Mouse (Mus musculus): ENCODE results near the gene Cd8b1.
"Not testable (repeated sequence)": the region's sequence is repeated elsewhere in the genome, so short reads cannot be mapped to it uniquely, and the experiment has no call there.

Gene Cd8b1

DNA sequence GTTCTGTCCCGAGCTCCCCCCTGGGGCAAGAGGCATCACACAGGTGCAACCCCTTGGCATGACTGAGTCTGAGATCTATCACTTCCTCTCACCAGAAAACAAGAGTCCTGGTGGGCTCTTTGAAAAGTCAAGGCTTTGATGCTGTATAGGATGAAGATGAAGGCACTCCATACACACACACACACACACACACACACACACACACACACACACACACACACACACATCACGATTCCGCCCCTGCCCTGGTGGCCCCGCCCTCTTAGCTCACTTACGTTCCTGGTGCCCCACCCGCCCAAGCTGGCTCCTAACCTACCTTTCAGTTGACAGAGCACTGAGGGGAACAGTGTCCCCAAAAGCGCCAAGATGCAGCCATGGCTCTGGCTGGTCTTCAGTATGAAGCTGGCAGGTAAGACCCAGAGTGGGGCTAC, at the start of gene Cd8b1:
Gene Cd8b1, plus strand, starts transcription at position 298 of the 431 bp plus-strand sequence.
- DNase-seq (ENCODE audit: low read depth, low spot score) = no peak

DNA sequence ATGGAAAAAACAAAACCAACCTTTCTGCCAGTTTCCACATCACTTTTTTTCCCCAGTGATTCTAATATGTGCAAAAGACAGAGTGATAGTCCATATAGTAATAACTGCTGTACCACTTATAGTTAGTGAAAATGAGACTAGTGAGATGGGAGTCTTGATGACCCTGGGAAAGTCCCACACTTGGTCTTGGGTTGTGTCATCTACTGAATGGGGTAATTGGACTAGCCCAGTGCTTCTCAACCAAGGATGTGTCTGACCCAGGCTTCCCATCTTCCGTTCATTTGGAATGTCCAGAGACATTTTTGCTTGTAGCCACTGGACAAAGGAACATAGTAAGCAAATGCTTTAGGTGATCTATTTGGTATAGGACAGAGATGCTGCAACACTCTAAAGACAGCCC, 48.9 kb upstream of the Cd8b1 start:
- DNase-seq (ENCODE audit: low read depth, low spot score) = no peak

- no peak for DNase-seq (ENCODE audit: low read depth, low spot score)
These were observed 48.0 kb upstream of the Cd8b1 start for GRCm38 (mm10) chr6:71274621-71275020.

- DNase-seq (ENCODE audit: low read depth, low spot score) = no peak
These were observed 43.2 kb upstream of the Cd8b1 start for GRCm38 (mm10) chr6:71279418-71279817.

GRCm38 (mm10) chr6:71293509-71293908, 29.1 kb upstream of the Cd8b1 start:
- no peak for DNase-seq (ENCODE audit: low read depth, low spot score)

GRCm38 (mm10) chr6:71295303-71295702, 27.3 kb upstream of the Cd8b1 start:
- no peak for DNase-seq (ENCODE audit: low read depth, low spot score)

DNA sequence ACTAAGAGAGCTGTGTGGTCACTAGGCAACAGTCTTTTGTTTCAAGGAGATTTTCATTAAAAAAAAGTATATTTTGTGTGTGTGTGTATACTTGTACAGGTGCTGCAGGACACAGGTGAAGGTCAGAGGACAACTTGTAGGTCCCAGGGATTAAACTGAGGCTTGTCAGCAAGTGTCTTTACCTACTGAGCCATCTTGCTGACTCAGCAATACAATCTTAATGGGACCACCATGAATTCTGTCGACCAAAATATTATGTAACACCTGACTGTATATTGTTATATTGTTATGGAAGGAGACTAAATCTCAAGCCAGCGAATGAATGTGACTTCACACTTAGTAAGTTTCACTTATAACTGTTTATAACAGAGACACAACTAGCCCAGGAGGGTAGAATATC, 24.5 kb upstream of the Cd8b1 start:
- no peak for DNase-seq (ENCODE audit: low read depth, low spot score)

DNA sequence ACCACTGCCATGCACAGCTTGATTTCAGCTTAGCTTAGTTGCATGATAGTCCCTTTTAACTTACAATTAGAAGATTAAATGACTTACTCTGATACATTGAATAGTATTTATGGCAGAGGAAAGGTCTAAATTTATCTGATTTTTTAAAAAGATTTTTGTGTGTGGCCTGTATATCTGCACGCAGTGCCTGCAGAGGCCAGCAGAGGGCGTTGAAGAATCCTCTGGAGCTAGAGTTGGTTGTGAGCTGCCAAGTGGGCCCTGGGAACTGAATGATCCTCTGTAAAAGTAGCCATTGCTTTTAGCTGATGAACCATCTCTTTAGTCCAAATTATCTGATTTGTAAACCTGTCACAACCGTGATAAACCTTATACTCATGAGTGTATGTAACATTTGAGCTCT, 23.8 kb upstream of the Cd8b1 start:
- no peak for DNase-seq (ENCODE audit: low read depth, low spot score)

DNA sequence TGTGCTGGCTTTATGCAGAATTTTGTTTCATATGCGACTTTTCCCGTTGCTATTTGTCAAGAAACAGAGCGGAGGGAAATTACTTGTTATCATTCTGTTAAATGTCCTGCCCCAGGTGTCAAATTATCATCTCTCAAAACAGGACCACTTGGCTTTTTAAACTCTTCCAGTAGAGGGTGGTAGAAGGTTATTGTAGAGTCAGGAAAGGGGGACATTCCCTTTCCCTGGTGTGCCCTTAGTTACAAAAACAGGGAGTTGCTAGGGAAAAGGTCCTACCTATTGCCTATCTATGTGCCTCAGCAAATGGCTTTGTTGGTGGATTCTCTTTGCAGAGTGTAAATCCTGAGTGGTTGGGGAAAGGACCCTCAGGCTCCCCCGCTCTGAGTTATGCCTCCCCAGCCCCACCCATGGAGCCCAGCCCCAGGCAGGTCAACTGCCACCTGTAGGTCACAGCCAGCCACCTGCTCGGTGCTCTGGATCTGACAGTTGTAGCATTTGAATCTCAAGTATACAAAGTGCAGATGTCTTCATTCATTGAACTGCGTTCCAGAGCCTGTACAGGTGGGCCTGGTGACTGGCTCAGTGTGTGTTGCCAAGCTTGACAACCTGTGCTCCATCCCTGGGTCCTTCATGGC, 20.4 kb upstream of the Cd8b1 start:
- no peak for DNase-seq (ENCODE audit: low read depth, low spot score)

DNA sequence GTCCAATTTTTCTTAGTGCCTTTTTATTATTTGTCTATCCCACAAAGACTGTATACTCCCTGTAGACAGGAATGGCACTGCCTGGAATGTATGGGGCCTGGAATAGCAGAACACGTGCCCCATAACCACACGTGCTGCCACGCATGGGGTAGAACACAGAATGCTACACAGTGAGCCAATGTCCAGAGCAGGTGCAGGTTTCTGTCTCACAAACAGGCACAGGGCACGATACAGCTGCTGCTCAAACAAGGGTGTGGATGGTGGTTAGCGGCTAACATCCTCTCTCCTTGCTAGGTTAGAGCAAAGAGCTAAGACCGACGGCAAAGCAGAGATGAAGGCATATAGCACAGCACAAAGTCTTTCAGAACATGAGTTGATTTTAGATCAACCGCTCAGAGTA, 15.1 kb upstream of the Cd8b1 start:
- no peak for DNase-seq (ENCODE audit: low read depth, low spot score)

DNA sequence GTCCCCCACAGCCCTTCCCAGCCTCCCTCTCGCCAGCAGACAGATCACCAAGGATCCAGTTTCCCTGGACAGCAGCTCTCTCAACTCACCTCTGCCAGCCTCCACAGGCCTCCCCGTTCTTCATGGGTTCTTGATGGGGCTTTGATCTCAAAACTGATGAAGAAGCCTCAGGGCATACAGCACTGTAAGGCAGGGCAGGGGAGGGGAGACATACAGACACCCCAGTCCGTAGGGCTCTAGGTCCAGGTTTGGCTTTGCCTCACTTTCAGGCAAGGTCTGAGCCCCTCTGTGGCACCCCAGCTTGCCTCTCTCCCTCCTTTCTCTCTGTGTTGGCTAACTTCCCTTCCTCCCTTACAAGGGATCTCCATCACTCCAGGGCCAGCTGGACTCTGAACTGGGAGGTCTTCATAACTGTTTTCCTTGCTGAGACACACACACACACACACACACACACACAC, 733 bp upstream of the Cd8b1 start, which contains the start of gene Smyd1:
Gene Smyd1, minus strand, starts transcription at position 408 of the 458 bp plus-strand sequence.
- no peak for DNase-seq (ENCODE audit: low read depth, low spot score)

DNA sequence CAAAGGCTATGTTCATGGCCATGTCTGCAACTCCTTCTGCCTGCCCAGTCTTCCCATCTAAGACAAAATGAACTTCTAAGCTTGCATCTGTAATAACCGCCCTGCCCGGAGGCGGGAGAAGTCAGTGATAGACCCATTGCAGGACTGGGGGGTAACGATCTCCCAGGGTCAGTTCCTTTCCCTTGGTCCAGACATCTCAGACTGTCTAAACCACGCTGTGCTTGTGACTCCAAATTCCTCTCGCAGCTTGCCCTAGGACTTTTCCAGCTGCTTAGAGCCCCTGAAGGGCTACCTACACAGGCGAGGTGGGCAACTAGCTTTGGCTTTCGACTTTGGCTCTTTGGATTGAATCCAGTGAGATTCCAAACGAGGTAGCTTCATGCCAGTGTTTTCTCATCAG, 2.2 kb downstream of the Cd8b1 start:
- DNase-seq (ENCODE audit: low read depth, low spot score) = no peak

DNA sequence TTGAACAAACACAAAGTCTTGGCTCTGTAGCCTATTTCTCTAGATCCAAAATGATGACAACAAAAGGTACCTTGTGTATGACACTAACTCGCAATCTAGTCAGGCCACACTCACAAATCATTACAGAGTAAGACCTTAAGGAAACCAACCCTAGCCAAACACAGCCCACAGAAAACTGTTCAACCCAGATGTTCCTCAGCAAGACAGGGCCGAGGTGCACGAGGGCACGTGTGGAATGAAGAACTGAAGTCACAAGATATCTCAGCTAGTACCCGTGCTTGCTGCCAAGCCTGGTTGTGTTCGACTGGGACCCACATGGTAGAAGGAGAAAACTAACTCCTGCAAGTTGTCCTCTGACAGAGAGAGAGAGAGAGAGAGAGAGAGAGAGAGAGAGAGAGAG, 7.3 kb downstream of the Cd8b1 start:
- no peak for DNase-seq (ENCODE audit: low read depth, low spot score)

DNA sequence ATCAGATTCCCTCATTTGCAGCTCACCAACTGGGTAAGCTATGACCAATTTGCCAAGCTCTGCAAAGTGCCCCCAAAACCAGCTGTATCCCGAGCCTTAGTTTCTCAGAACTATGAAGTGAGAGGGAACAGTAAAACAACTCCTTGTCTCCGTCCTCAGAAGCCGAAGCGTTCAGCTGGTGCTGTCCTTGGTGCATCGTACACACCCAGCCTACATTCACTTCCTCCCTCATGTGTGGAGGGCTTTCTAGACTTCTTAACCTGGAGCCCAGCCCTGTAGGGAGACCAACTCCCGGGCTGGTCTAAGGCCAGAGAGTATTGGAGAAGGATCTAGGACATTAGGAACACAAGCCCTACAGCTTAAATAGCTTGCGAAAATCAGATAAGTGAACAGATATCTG, 7.9 kb downstream of the Cd8b1 start:
- no peak for DNase-seq (ENCODE audit: low read depth, low spot score)

- DNase-seq (ENCODE audit: low read depth, low spot score) = not testable (repeated sequence)
These were observed 8.9 kb downstream of the Cd8b1 start for GRCm38 (mm10) chr6:71331491-71331890.

- no peak for DNase-seq (ENCODE audit: low read depth, low spot score)
These were observed 9.8 kb downstream of the Cd8b1 start for GRCm38 (mm10) chr6:71332236-71332965.

- no peak for DNase-seq (ENCODE audit: low read depth, low spot score)
These were observed 10.4 kb downstream of the Cd8b1 start for GRCm38 (mm10) chr6:71333031-71333430.

- DNase-seq (ENCODE audit: low read depth, low spot score) = no peak
These were observed 11.1 kb downstream of the Cd8b1 start for GRCm38 (mm10) chr6:71333578-71334273.

DNA sequence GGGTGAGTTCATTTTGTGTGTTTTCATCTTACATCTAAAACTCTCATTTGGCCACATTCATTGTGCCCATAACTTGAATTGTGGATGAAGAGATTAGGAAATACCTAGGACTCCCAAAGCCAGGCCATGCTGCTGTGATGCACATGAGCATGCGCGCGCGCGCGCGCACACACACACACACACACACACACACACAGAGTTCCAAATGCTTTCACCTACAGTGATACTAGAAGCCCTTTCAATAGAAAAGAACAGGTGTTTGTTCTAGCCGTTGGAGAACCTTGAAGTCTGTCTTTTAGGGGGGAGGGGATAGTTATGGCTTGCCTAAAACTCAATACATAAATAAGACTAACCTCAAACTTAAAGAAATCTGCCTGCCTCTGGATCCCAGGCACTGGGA, 15.1 kb downstream of the Cd8b1 start:
- no peak for DNase-seq (ENCODE audit: low read depth, low spot score)

GRCm38 (mm10) chr6:71338941-71339340, 16.4 kb downstream of the Cd8b1 start:
- DNase-seq (ENCODE audit: low read depth, low spot score) = no peak

DNA sequence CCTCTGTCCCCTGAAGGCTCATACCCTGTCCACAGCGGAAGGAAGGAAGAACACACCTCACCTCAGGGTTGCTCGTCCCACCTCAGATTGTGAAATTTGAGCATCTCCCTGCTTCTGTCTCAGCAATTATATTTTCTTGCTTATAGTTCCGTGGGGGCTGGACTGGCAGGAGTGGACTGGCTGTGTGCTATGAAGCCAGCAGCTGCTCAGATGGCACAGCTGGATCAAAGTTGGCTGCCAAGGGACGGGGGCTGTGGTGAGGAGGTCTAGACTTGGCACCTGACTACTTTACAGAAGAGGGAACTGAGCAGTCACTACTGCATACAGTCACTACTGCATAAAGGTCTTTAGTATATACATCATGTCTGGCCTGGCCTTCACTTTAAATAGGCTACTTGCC, 16.8 kb downstream of the Cd8b1 start:
- no peak for DNase-seq (ENCODE audit: low read depth, low spot score)

GRCm38 (mm10) chr6:71341179-71341578, 18.6 kb downstream of the Cd8b1 start:
- no peak for DNase-seq (ENCODE audit: low read depth, low spot score)

GRCm38 (mm10) chr6:71348006-71348405, 25.4 kb downstream of the Cd8b1 start:
- DNase-seq (ENCODE audit: low read depth, low spot score) = no peak
